Mouse (Mus musculus) cerebellum, adult 9-10 months (tissue): Measurements from ENCODE around the gene Srcin1.

Experiments
- DNase-seq: peaks from one replicate; pipeline ENCODE4 v3.0.0; 2022

Srcin1 gene

GRCm38 (mm10) chr11:97548757-97549156 lies 27.2 kb downstream of the Srcin1 start:
- no peak for DNase-seq

- DNase-seq = peak; percentile 79
Observed at GRCm38 (mm10) chr11:97547957-97548706, 27.9 kb downstream of the Srcin1 start.

- DNase-seq = no peak
Observed at GRCm38 (mm10) chr11:97546804-97547411, 29.1 kb downstream of the Srcin1 start.

GRCm38 (mm10) chr11:97545808-97546560 lies 30.0 kb downstream of the Srcin1 start:
- DNase-seq = no peak

- no peak for DNase-seq
Observed at GRCm38 (mm10) chr11:97543883-97544282, 32.1 kb downstream of the Srcin1 start.

- peak; percentile 97 for DNase-seq
Observed at GRCm38 (mm10) chr11:97543181-97543733, 32.7 kb downstream of the Srcin1 start.

- no peak for DNase-seq
Observed at GRCm38 (mm10) chr11:97542171-97543150, 33.5 kb downstream of the Srcin1 start.

GRCm38 (mm10) chr11:97540604-97541003 lies 35.4 kb downstream of the Srcin1 start:
- peak; percentile 77 for DNase-seq

GRCm38 (mm10) chr11:97540136-97540535 lies 35.9 kb downstream of the Srcin1 start:
- DNase-seq = no peak

GRCm38 (mm10) chr11:97539622-97540021 lies 36.4 kb downstream of the Srcin1 start:
- DNase-seq = peak; percentile 55

GRCm38 (mm10) chr11:97537580-97538089 lies 38.4 kb downstream of the Srcin1 start:
- DNase-seq = no peak

GRCm38 (mm10) chr11:97536835-97537579 lies 39.0 kb downstream of the Srcin1 start:
- peak; percentile 93 for DNase-seq

GRCm38 (mm10) chr11:97536083-97536747 lies 39.8 kb downstream of the Srcin1 start:
- peak; percentile 75 for DNase-seq

- DNase-seq = no peak
Observed at GRCm38 (mm10) chr11:97535660-97536059, 40.3 kb downstream of the Srcin1 start.

GRCm38 (mm10) chr11:97535308-97535630 lies 40.7 kb downstream of the Srcin1 start:
- DNase-seq = no peak

GRCm38 (mm10) chr11:97534442-97535307 lies 41.3 kb downstream of the Srcin1 start:
- peak; percentile 62 for DNase-seq

GRCm38 (mm10) chr11:97533653-97534052 lies 42.3 kb downstream of the Srcin1 start:
- DNase-seq = no peak

- peak; percentile 78 for DNase-seq
Observed at GRCm38 (mm10) chr11:97532950-97533582, 42.9 kb downstream of the Srcin1 start.

- no peak for DNase-seq
Observed at GRCm38 (mm10) chr11:97532354-97532753, 43.6 kb downstream of the Srcin1 start.
